15 mouse cellular contexts compared by ENCODE assay signal in genomic region chr1:43470421-43471179, GRCm38 (mm10).
"Had no signal": no experiment of that assay in that cellular context is flagged by ENCODE, and none has a peak within 500 bp of the region (broad histone marks: within the 10 kb centered on the region; RNA-seq: fewer than 3 reads in every experiment).

No protein-coding gene starts in this region.

- H3K9ac ChIP-seq: limb, embryonic 15.5 days; liver, embryonic 12.5 days; lung, embryonic 14.5 days; midbrain, embryonic 12.5 days had no signal

- H3K27ac ChIP-seq: limb, embryonic 15.5 days; liver, embryonic 12.5 days; midbrain, embryonic 12.5 days had no signal

- H3K9me3 ChIP-seq: limb, embryonic 15.5 days; liver, embryonic 12.5 days; midbrain, embryonic 12.5 days had no signal

- H3K4me3 ChIP-seq: limb, embryonic 15.5 days; liver, embryonic 12.5 days; midbrain, embryonic 12.5 days had no signal

- DNase-seq: kidney, adult 8-10 months; kidney, postnatal 25 days; layer of hippocampus, adult 9-11 months; layer of hippocampus, postnatal 36 days; lung, embryonic 14.5 days; lung, postnatal 10 days; lung, postnatal 4 days; right cerebral cortex, adult 18-20 months; right cerebral cortex, postnatal 25 days; thymus, adult 18-20 months; thymus, postnatal 25 days had no signal

- ATAC-seq: liver, embryonic 12.5 days; midbrain, embryonic 16.5 days had no signal

- H3K36me3 ChIP-seq: limb, embryonic 15.5 days; liver, embryonic 12.5 days; midbrain, embryonic 12.5 days had no signal

- H3K27me3 ChIP-seq: limb, embryonic 15.5 days; liver, embryonic 12.5 days; midbrain, embryonic 12.5 days had no signal
